Mouse (Mus musculus): ENCODE measurements around the gene Serp2.

The Serp2 gene

DNA sequence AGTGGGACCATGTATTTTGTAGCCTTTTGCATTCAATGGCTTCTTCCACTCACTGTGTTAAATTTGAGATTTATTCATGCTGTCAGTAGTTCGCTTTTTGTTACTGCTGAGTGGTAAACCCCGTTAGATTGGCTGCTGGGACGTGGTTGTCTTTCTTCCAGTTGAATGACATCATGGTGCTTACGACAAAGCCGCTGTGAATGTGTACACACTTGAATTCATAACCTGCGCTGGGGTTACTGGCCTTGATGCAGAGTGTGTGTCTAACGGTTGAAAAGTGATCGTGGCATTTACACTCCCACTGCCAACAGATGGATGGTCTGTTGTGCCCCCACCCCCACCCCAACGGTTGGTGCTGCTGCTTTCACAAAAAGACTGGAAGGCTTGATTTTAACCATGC lies 59.5 kb downstream of the Serp2 start:
- no peak for DNase-seq (ENCODE audit: low spot score)

DNA sequence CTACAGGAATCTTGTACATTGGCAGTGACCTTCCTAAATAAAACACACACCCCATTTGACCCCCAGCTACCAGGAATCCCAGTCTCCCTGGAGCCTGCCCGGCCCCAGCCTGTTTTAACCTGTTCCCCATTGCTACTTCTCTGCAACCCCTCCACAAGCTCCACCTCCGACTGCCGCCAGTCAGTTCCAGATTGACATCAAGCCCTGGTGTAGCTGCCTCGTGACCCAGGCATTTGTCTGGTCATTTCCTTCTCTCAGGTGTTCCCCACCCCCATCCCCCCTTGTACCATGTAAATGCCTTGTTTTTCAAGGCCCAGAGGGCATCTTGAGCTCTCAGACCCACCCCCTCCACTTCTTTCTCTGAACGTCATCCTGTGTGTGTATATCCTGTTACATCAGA lies 61.7 kb downstream of the Serp2 start:
- no peak for DNase-seq (ENCODE audit: low spot score)

DNA sequence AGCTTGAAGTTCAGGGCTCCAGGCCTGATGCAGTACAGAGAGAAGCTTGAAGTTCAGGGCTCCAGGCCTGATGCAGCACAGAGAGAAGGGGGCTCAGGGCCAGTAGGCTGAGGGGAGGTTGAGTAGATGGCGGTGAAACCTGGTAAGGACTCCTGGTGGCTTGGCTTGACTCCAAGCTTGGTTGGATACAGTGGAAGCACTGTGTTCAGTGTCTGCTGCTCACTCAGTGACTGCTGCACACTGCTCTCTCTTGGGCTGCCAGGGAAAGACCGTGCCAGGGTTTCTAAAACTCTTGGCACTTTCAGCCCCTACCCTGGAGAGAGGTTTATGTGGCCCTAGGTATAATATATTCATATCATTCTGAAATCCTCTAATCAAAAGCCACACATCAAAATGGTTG lies 67.6 kb downstream of the Serp2 start:
- no peak for DNase-seq (ENCODE audit: low spot score)

DNA sequence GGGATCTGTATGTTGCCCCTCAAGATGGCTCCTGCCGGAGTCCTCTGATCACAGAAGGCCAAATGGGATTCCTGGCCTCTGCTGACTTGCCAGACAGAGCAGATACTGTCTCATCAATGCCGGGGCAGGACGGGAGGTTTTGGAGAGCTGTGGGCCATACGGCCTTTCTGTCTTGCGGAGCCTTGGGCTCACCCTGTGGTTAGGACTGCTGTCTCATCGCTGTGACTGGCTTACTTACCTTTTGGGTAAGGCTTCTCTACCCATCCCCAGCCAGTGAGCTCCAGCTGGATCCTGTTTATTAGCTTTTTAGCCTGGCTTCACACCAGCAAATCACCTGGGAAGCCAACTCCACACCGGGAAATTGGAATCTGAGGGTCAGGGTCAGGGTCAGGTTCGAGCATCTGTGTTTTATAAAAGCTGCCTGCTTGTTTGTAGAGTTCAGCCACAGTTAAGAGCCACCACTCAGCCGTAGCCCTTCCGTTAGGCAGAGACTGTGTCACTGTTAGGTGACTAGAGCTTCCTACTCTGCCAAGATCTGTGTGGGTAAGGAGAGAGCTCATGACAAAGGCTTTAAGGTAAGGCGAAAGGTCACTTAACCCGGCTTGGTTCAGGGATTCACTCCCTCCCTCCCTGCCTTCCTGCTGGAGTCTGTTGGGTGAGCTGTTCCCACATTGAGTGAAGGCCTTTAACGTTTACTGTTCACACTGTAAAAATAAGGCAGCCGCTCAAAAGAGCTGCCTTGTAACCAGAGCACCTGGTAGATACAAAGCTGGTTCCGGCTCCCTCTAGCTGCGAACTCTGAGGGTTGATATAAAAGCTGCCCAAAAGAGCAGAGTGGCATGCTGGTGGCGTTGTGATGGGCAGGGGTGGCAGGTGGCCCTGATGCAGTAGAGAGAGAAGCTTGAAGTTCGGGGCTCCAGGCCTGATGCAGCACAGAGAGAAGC lies 68.3 kb downstream of the Serp2 start:
- no peak for DNase-seq (ENCODE audit: low spot score)

DNA sequence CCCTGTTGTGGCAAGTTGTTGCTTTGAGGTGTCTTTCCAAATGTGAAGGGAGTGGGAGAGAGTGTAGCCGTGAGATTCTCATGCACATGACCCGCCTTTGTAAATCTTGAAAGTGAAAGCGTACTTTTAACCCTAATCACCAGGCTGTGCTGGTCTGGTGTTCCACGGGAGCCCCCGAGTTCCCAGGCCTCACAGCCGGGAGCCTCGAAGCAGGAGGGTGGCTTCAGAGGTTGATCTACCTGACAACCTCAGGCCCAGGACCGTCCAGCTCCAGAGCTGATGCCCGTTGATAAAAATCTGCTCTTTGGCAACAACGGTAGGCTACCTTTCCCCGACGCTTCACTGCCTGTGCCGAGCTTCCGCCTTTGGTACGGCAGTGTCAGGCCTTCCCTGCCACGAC lies 69.1 kb downstream of the Serp2 start:
- no peak for DNase-seq (ENCODE audit: low spot score)

DNA sequence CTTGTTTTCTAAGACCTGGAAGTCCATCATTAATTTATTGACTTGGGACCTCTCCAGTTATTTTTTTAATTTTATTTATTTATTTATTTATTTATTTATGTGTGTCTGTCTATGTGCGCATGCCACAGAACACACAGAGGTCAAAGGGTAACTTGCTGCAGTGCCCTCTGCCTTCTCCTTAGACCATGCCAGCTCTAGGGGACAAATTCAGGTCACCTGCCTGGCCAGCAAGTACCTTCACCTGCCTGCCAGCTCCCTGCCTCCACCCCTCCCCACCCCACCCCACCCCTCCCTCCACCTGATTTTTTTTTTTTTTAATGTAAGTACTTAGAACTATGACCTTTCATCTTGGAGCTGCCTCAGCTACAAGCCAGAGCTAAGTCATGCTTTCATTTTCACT lies 73.0 kb downstream of the Serp2 start:
- no peak for DNase-seq (ENCODE audit: low spot score)

Data from retina, embryonic 14.5 days (tissue).